Mouse (Mus musculus): ENCODE data around the gene Sdsl. TPM values are rescaled to one million over a fixed set of nuclear protein-coding genes. Genes with fewer than 3 reads are reported as not detected.

Sdsl gene
- polyA plus RNA-seq, 1 experiment from 2014 or later, result 9.5 TPM

- Histone ChIP-seq H3K4me2 (replicated peaks) (no peak overlapping the region), H3K4me3 (replicated peaks) (no peak overlapping the region), H3K36me3 (peaks cover 41% of the 10 kb centered on the region), H3K4me1 (replicated peaks) (peaks cover 7% of the 10 kb centered on the region; the same call in 1 of the 2 replicates), H3K27ac (no peak overlapping the region), H3K27me3 (no peaks in the 10 kb centered on the region), H3K9ac (replicated peaks) (no peak overlapping the region), H3K9me3 (no peaks in the 10 kb centered on the region)
- no peak for ATAC-seq
- 68% methylated on average over 11 of the region's 11 CpGs for WGBS
Measured at GRCm38 (mm10) chr5:120492437-120492836, 19.8 kb upstream of the Sdsl start.

- Histone ChIP-seq H3K9me3 (no peaks in the 10 kb centered on the region), H3K4me3 (replicated peaks) (no peak overlapping the region), H3K4me1 (replicated peaks) (peaks cover 7% of the 10 kb centered on the region; the same call in 1 of the 2 replicates), H3K27ac (0 out of 2 replicates have a peak overlapping the region, but pooled peaks have one; percentile 10), H3K36me3 (peaks cover 55% of the 10 kb centered on the region), H3K9ac (replicated peaks) (no peak overlapping the region), H3K27me3 (no peaks in the 10 kb centered on the region), H3K4me2 (replicated peaks) (no peak overlapping the region)
- no peak for ATAC-seq
- WGBS, result 82% methylated on average over 8 of the region's 8 CpGs
Measured at GRCm38 (mm10) chr5:120490679-120491192, 18.1 kb upstream of the Sdsl start.

GRCm38 (mm10) chr5:120487844-120488243 is 15.2 kb upstream of the Sdsl start:
- no peak overlapping the region for H3K27ac ChIP-seq
- H3K27me3 ChIP-seq, result no peaks in the 10 kb centered on the region
- no peak overlapping the region for H3K4me2 ChIP-seq (replicated peaks)
- H3K4me3 ChIP-seq (replicated peaks), result no peak overlapping the region
- no peaks in the 10 kb centered on the region for H3K9me3 ChIP-seq
- ATAC-seq, result no peak
- peaks cover 69% of the 10 kb centered on the region for H3K36me3 ChIP-seq
- WGBS, result 88% methylated on average over 8 of the region's 8 CpGs
- no peaks in the 10 kb centered on the region for H3K4me1 ChIP-seq (replicated peaks)
- no peak overlapping the region for H3K9ac ChIP-seq (replicated peaks)

- ATAC-seq, result no peak
- H3K4me1 ChIP-seq (replicated peaks), result peaks cover 5% of the 10 kb centered on the region; the same call in 1 of the 2 replicates
- no peak overlapping the region for H3K4me3 ChIP-seq (replicated peaks)
- H3K27me3 ChIP-seq, result no peaks in the 10 kb centered on the region; the same call in 1 of the 2 replicates
- H3K4me2 ChIP-seq (replicated peaks), result no peak overlapping the region
- H3K9ac ChIP-seq (replicated peaks), result no peak overlapping the region
- peaks cover 51% of the 10 kb centered on the region for H3K36me3 ChIP-seq
- 0 out of 2 replicates have a peak overlapping the region, but pooled peaks have one; percentile 2 for H3K27ac ChIP-seq
- H3K9me3 ChIP-seq, result no peaks in the 10 kb centered on the region
- 88% methylated on average over 19 of the region's 19 CpGs for WGBS
Measured at GRCm38 (mm10) chr5:120483399-120483798, 10.8 kb upstream of the Sdsl start.

- WGBS, result 66% methylated on average over 9 of the region's 9 CpGs
- Histone ChIP-seq H3K4me3 (replicated peaks) (no peak overlapping the region), H3K27ac (no peak overlapping the region), H3K36me3 (peaks cover 29% of the 10 kb centered on the region), H3K9ac (replicated peaks) (no peak overlapping the region), H3K9me3 (no peaks in the 10 kb centered on the region), H3K4me2 (replicated peaks) (no peak overlapping the region), H3K27me3 (peaks cover 2% of the 10 kb centered on the region; the same call in 1 of the 2 replicates), H3K4me1 (replicated peaks) (peaks cover 5% of the 10 kb centered on the region; the same call in 1 of the 2 replicates)
- no peak for ATAC-seq
Measured at GRCm38 (mm10) chr5:120481205-120481604, 8.6 kb upstream of the Sdsl start.

GRCm38 (mm10) chr5:120479538-120479937 is 6.9 kb upstream of the Sdsl start:
- H3K4me3 ChIP-seq (replicated peaks), result no peak overlapping the region
- no peaks in the 10 kb centered on the region for H3K9me3 ChIP-seq
- no peak overlapping the region for H3K9ac ChIP-seq (replicated peaks)
- peaks cover 5% of the 10 kb centered on the region; the same call in 1 of the 2 replicates for H3K4me1 ChIP-seq (replicated peaks)
- no peak overlapping the region for H3K4me2 ChIP-seq (replicated peaks)
- peaks cover 13% of the 10 kb centered on the region for H3K36me3 ChIP-seq
- WGBS, result 76% methylated on average over 4 of the region's 4 CpGs
- no peak for ATAC-seq
- peaks cover 2% of the 10 kb centered on the region; the same call in 1 of the 2 replicates for H3K27me3 ChIP-seq
- H3K27ac ChIP-seq, result no peak overlapping the region

- no peak overlapping the region for H3K27ac ChIP-seq
- no peak for ATAC-seq
- H3K4me1 ChIP-seq (replicated peaks), result peaks cover 5% of the 10 kb centered on the region; the same call in 1 of the 2 replicates
- H3K9ac ChIP-seq (replicated peaks), result no peak overlapping the region
- WGBS, result 87% methylated on average over 5 of the region's 5 CpGs
- H3K4me3 ChIP-seq (replicated peaks), result no peak overlapping the region
- H3K9me3 ChIP-seq, result no peaks in the 10 kb centered on the region
- no peaks in the 10 kb centered on the region for H3K36me3 ChIP-seq
- peaks cover 2% of the 10 kb centered on the region; the same call in 1 of the 2 replicates for H3K27me3 ChIP-seq
- no peak overlapping the region for H3K4me2 ChIP-seq (replicated peaks)
Measured at GRCm38 (mm10) chr5:120477993-120478392, 5.4 kb upstream of the Sdsl start.

- Histone ChIP-seq H3K4me2 (replicated peaks) (no peak within 1 kb of the TSS), H3K9ac (replicated peaks) (no peak within 1 kb of the TSS)
- 0 out of 2 replicates have a peak, but pooled peaks have one; percentile 6 for ATAC-seq
Measured at GRCm38 (mm10) chr5:120476296-120476695, 3.7 kb upstream of the Sdsl start, which contains the start of gene Sds. Sds (plus strand) TSS chr5:120476526.

GRCm38 (mm10) chr5:120475861-120476260 is 3.3 kb upstream of the Sdsl start:
- ATAC-seq, result peak; percentile 60; the same call in 1 of the 2 replicates
- no peak overlapping the region for H3K27ac ChIP-seq
- WGBS, result 56% methylated on average over 8 of the region's 8 CpGs

More at GRCm38 (mm10) chr5:120476296-120476695, 3.7 kb upstream of the Sdsl start, which contains the start of gene Sds:
- 12% methylated on average over 13 of the region's 13 CpGs for WGBS
- Histone ChIP-seq H3K4me1 (replicated peaks) (peaks cover 4% of the 10 kb centered on the region; the same call in 1 of the 2 replicates), H3K9me3 (no peaks in the 10 kb centered on the region), H3K36me3 (no peaks in the 10 kb centered on the region), H3K27me3 (peaks cover 2% of the 10 kb centered on the region; the same call in 1 of the 2 replicates), H3K4me3 (replicated peaks) (no peak within 1 kb of the TSS), H3K27ac (no peak within 1 kb of the TSS)

GRCm38 (mm10) chr5:120473361-120473760 is 751 bp upstream of the Sdsl start:
- Histone ChIP-seq H3K27ac (no peak overlapping the region), H3K4me2 (replicated peaks) (no peak overlapping the region), H3K9me3 (no peaks in the 10 kb centered on the region), H3K4me1 (replicated peaks) (no peaks in the 10 kb centered on the region), H3K27me3 (0 out of 2 replicates have a peak, but pooled peaks cover 2% of the 10 kb centered on the region), H3K4me3 (replicated peaks) (no peak overlapping the region), H3K36me3 (no peaks in the 10 kb centered on the region), H3K9ac (replicated peaks) (no peak overlapping the region)
- no peak for ATAC-seq
- WGBS, result 93% methylated on average over 2 of the region's 2 CpGs

More at GRCm38 (mm10) chr5:120475861-120476260, 3.3 kb upstream of the Sdsl start:
- peaks cover 2% of the 10 kb centered on the region; the same call in 1 of the 2 replicates for H3K27me3 ChIP-seq
- H3K4me2 ChIP-seq (replicated peaks), result no peak overlapping the region
- no peak overlapping the region for H3K4me3 ChIP-seq (replicated peaks)
- no peak overlapping the region for H3K9ac ChIP-seq (replicated peaks)
- no peaks in the 10 kb centered on the region for H3K36me3 ChIP-seq
- H3K4me1 ChIP-seq (replicated peaks), result no peaks in the 10 kb centered on the region; the same call in 1 of the 2 replicates
- no peaks in the 10 kb centered on the region for H3K9me3 ChIP-seq

GRCm38 (mm10) chr5:120471538-120471937 is 1.1 kb downstream of the Sdsl start:
- WGBS, result 65% methylated on average over 4 of the region's 4 CpGs
- H3K4me1 ChIP-seq (replicated peaks), result 0 out of 2 replicates have a peak, but pooled peaks cover 3% of the 10 kb centered on the region
- H3K36me3 ChIP-seq, result no peaks in the 10 kb centered on the region
- no peak for ATAC-seq
- no peak overlapping the region for H3K27ac ChIP-seq
- H3K4me2 ChIP-seq (replicated peaks), result no peak overlapping the region
- no peaks in the 10 kb centered on the region for H3K9me3 ChIP-seq
- no peak overlapping the region for H3K4me3 ChIP-seq (replicated peaks)
- 0 out of 2 replicates have a peak, but pooled peaks cover 1% of the 10 kb centered on the region for H3K27me3 ChIP-seq
- no peak overlapping the region for H3K9ac ChIP-seq (replicated peaks)

GRCm38 (mm10) chr5:120468830-120469229 is 3.8 kb downstream of the Sdsl start:
- Histone ChIP-seq H3K36me3 (no peaks in the 10 kb centered on the region), H3K9me3 (no peaks in the 10 kb centered on the region), H3K4me2 (replicated peaks) (no peak overlapping the region), H3K4me3 (replicated peaks) (no peak overlapping the region), H3K27ac (no peak overlapping the region), H3K27me3 (no peaks in the 10 kb centered on the region), H3K4me1 (replicated peaks) (0 out of 2 replicates have a peak, but pooled peaks cover 3% of the 10 kb centered on the region), H3K9ac (replicated peaks) (no peak overlapping the region)
- no peak for ATAC-seq
- 94% methylated on average over 6 of the region's 6 CpGs for WGBS

All from midbrain, embryonic 13.5 days (tissue).